Mouse (Mus musculus) forebrain, embryonic 15.5 days (tissue): Measurements from ENCODE around the gene Mtcl1. TPM values are rescaled to one million over a fixed set of nuclear protein-coding genes. Genes with fewer than 3 reads are reported as not detected.
A peak's percentile ranks its signal among the peaks of the same experiment; 100 is the strongest.

Experiments used
- ATAC-seq: fragments of 200-750 bp; cut with Nextera tagmentation; replicated peaks from 2 replicates; pipeline ENCODE4 v1.8.0; 2017; ENCODE audit warnings: mild to moderate bottlenecking, moderate TSS enrichment, moderate library complexity
- H3K27ac ChIP-seq: fragments of 300-500 bp; sonication (generic); replicated peaks from 2 replicates; pipeline ENCODE4 v1.5.1; 2015; ENCODE audit warnings: mild to moderate bottlenecking, inconsistent platforms
- H3K27me3 ChIP-seq: fragments of 300-500 bp; sonication (generic); 2 replicates; pipeline ENCODE4 v1.6.1; 2015; ENCODE audit warnings: inconsistent platforms
- H3K36me3 ChIP-seq: fragments of 300-500 bp; sonication (generic); 2 replicates; pipeline ENCODE4 v1.6.1; 2015; ENCODE audit warnings: mild to moderate bottlenecking, inconsistent platforms
- H3K4me1 ChIP-seq: fragments of 300-500 bp; sonication (generic); 2 replicates; pipeline ENCODE4 v1.6.1; 2015; ENCODE audit warnings: inconsistent platforms
- H3K4me2 ChIP-seq: fragments of 300-500 bp; sonication (generic); replicated peaks from 2 replicates; pipeline ENCODE4 v1.6.1; 2015; ENCODE audit warnings: mild to moderate bottlenecking, inconsistent platforms
- H3K4me3 ChIP-seq: fragments of 300-500 bp; sonication (generic); 2 replicates; pipeline ENCODE4 v1.5.1; 2015; ENCODE audit warnings: mild to moderate bottlenecking, inconsistent platforms
- H3K9ac ChIP-seq: fragments of 300-500 bp; sonication (generic); replicated peaks from 2 replicates; pipeline ENCODE4 v1.6.1; 2015; ENCODE audit warnings: mild to moderate bottlenecking, inconsistent platforms
- H3K9me3 ChIP-seq: fragments of 300-500 bp; sonication (generic); 2 replicates; pipeline ENCODE4 v1.6.1; 2016; ENCODE audit warnings: inconsistent platforms
- WGBS: fragments of 180-500 bp; shearing (Covaris S2); methylation state at CpG from one replicate; pipeline ENCODE4 v1.1.7; 2015; ENCODE audit warnings: mixed read lengths; 5-methylcytosine and 5-hydroxymethylcytosine counted together
- polyA plus RNA-seq: library from polyadenylated mRNA; unstranded; fragments of >200 nt; fragmentation: Nextera tagmentation; extraction: Ambion mirVana; gene quantifications from 2 replicates; pipeline ENCODE4 v1.2.1, GENCODE M21; 2015

Mtcl1 gene
- polyA plus RNA-seq, 1 experiment from 2014 or later = 35.5 TPM

GRCm38 (mm10) chr17:66350689-66351088 is 98.9 kb downstream of the Mtcl1 start:
- peak overlapping the region; percentile 6; the same call in 1 of the 2 replicates for H3K27ac ChIP-seq
- peaks cover 16% of the 10 kb centered on the region; the same call in 1 of the 2 replicates for H3K4me1 ChIP-seq
- ATAC-seq = no peak
- 87% methylated on average over 11 of the region's 11 CpGs for WGBS
- H3K4me3 ChIP-seq = no peak overlapping the region
- H3K9ac ChIP-seq = no peak overlapping the region
- H3K4me2 ChIP-seq = no peak overlapping the region
- H3K27me3 ChIP-seq = no peaks in the 10 kb centered on the region
- no peaks in the 10 kb centered on the region for H3K9me3 ChIP-seq
- peaks cover 24% of the 10 kb centered on the region for H3K36me3 ChIP-seq

GRCm38 (mm10) chr17:66350127-66350526 is 99.4 kb downstream of the Mtcl1 start:
- Histone ChIP-seq H3K36me3 (peaks cover 19% of the 10 kb centered on the region), H3K9me3 (no peaks in the 10 kb centered on the region)
- 72% methylated on average over 15 of the region's 15 CpGs for WGBS

GRCm38 (mm10) chr17:66346378-66346777 is 103.2 kb downstream of the Mtcl1 start:
- H3K27me3 ChIP-seq = no peaks in the 10 kb centered on the region
- no peak overlapping the region for H3K27ac ChIP-seq
- H3K4me2 ChIP-seq = no peak overlapping the region
- peaks cover 2% of the 10 kb centered on the region; the same call in 1 of the 2 replicates for H3K4me1 ChIP-seq
- WGBS = 82% methylated on average over 11 of the region's 11 CpGs
- no peak overlapping the region for H3K4me3 ChIP-seq
- H3K9me3 ChIP-seq = no peaks in the 10 kb centered on the region
- H3K9ac ChIP-seq = no peak overlapping the region
- ATAC-seq = no peak
- H3K36me3 ChIP-seq = peaks cover 31% of the 10 kb centered on the region

More at GRCm38 (mm10) chr17:66350127-66350526, 99.4 kb downstream of the Mtcl1 start:
- Histone ChIP-seq H3K4me3 (no peak overlapping the region), H3K4me2 (no peak overlapping the region), H3K27ac (peak overlapping the region; percentile 6; the same call in 1 of the 2 replicates), H3K4me1 (peaks cover 16% of the 10 kb centered on the region; the same call in 1 of the 2 replicates), H3K9ac (no peak overlapping the region), H3K27me3 (no peaks in the 10 kb centered on the region)
- ATAC-seq = no peak; the same call in 1 of the 2 replicates

- Histone ChIP-seq H3K9ac (no peak overlapping the region), H3K9me3 (no peaks in the 10 kb centered on the region), H3K4me1 (peaks cover 2% of the 10 kb centered on the region; the same call in 1 of the 2 replicates), H3K36me3 (peaks cover 35% of the 10 kb centered on the region), H3K27ac (no peak overlapping the region), H3K27me3 (no peaks in the 10 kb centered on the region), H3K4me3 (no peak overlapping the region), H3K4me2 (no peak overlapping the region)
- 53% methylated on average over 15 of the region's 15 CpGs for WGBS
- no peak for ATAC-seq
Measured at GRCm38 (mm10) chr17:66345680-66346079, 103.9 kb downstream of the Mtcl1 start.

GRCm38 (mm10) chr17:66342932-66343331 is 106.6 kb downstream of the Mtcl1 start:
- Histone ChIP-seq H3K9me3 (no peaks in the 10 kb centered on the region), H3K4me3 (no peak overlapping the region), H3K9ac (no peak overlapping the region), H3K27ac (no peak overlapping the region), H3K36me3 (peaks cover 35% of the 10 kb centered on the region), H3K27me3 (no peaks in the 10 kb centered on the region), H3K4me1 (peaks cover 2% of the 10 kb centered on the region; the same call in 1 of the 2 replicates), H3K4me2 (no peak overlapping the region)
- ATAC-seq = no peak
- WGBS = 93% methylated on average over 18 of the region's 18 CpGs

- Histone ChIP-seq H3K9ac (no peak overlapping the region), H3K27ac (no peak overlapping the region), H3K9me3 (no peaks in the 10 kb centered on the region), H3K36me3 (peaks cover 34% of the 10 kb centered on the region), H3K27me3 (no peaks in the 10 kb centered on the region), H3K4me3 (no peak overlapping the region), H3K4me1 (peaks cover 2% of the 10 kb centered on the region; the same call in 1 of the 2 replicates), H3K4me2 (no peak overlapping the region)
- no peak for ATAC-seq
- WGBS = 88% methylated on average over 6 of the region's 6 CpGs
Measured at GRCm38 (mm10) chr17:66341670-66342069, 107.9 kb downstream of the Mtcl1 start.

- Histone ChIP-seq H3K27me3 (no peaks in the 10 kb centered on the region), H3K4me2 (no peak overlapping the region), H3K9me3 (no peaks in the 10 kb centered on the region), H3K36me3 (peaks cover 40% of the 10 kb centered on the region), H3K27ac (no peak overlapping the region), H3K4me3 (no peak overlapping the region), H3K9ac (no peak overlapping the region), H3K4me1 (peaks cover under 1% of the 10 kb centered on the region; the same call in 1 of the 2 replicates)
- ATAC-seq = no peak
- WGBS = 78% methylated on average over 12 of the region's 12 CpGs
Measured at GRCm38 (mm10) chr17:66340798-66341197, 108.8 kb downstream of the Mtcl1 start.

GRCm38 (mm10) chr17:66337929-66338328 is 111.6 kb downstream of the Mtcl1 start:
- H3K36me3 ChIP-seq = peaks cover 26% of the 10 kb centered on the region
- H3K4me1 ChIP-seq = no peaks in the 10 kb centered on the region; the same call in 1 of the 2 replicates
- H3K4me2 ChIP-seq = no peak overlapping the region
- WGBS = 90% methylated on average over 13 of the region's 13 CpGs
- no peak for ATAC-seq
- H3K27ac ChIP-seq = no peak overlapping the region
- no peak overlapping the region for H3K4me3 ChIP-seq
- no peaks in the 10 kb centered on the region for H3K9me3 ChIP-seq
- no peak overlapping the region for H3K9ac ChIP-seq
- H3K27me3 ChIP-seq = no peaks in the 10 kb centered on the region

- no peak for ATAC-seq
Measured at GRCm38 (mm10) chr17:66335568-66335967, 114.0 kb downstream of the Mtcl1 start.

GRCm38 (mm10) chr17:66334894-66335293 is 114.7 kb downstream of the Mtcl1 start:
- ATAC-seq = no peak
- no peaks in the 10 kb centered on the region for H3K27me3 ChIP-seq
- no peak overlapping the region for H3K27ac ChIP-seq
- H3K4me1 ChIP-seq = no peaks in the 10 kb centered on the region; the same call in 1 of the 2 replicates
- 71% methylated on average over 4 of the region's 4 CpGs for WGBS
- no peaks in the 10 kb centered on the region for H3K9me3 ChIP-seq
- H3K4me3 ChIP-seq = no peak overlapping the region
- peaks cover 14% of the 10 kb centered on the region for H3K36me3 ChIP-seq
- no peak overlapping the region for H3K4me2 ChIP-seq
- no peak overlapping the region for H3K9ac ChIP-seq

More at GRCm38 (mm10) chr17:66335568-66335967, 114.0 kb downstream of the Mtcl1 start:
- Histone ChIP-seq H3K4me3 (no peak overlapping the region), H3K9ac (no peak overlapping the region), H3K27me3 (no peaks in the 10 kb centered on the region), H3K27ac (no peak overlapping the region), H3K9me3 (no peaks in the 10 kb centered on the region), H3K4me2 (no peak overlapping the region), H3K36me3 (peaks cover 16% of the 10 kb centered on the region), H3K4me1 (no peaks in the 10 kb centered on the region; the same call in 1 of the 2 replicates)
- WGBS = 90% methylated on average over 10 of the region's 10 CpGs

- Histone ChIP-seq H3K27ac (no peak overlapping the region), H3K27me3 (no peaks in the 10 kb centered on the region), H3K4me1 (no peaks in the 10 kb centered on the region; the same call in 1 of the 2 replicates), H3K9ac (no peak overlapping the region), H3K4me2 (no peak overlapping the region), H3K4me3 (no peak overlapping the region), H3K9me3 (no peaks in the 10 kb centered on the region), H3K36me3 (peaks cover 1% of the 10 kb centered on the region; the same call in 1 of the 2 replicates)
- 46% methylated on average over 6 of the region's 6 CpGs for WGBS
- ATAC-seq = no peak
Measured at GRCm38 (mm10) chr17:66331207-66331606, 118.3 kb downstream of the Mtcl1 start.

GRCm38 (mm10) chr17:66326552-66327045 is 123.0 kb downstream of the Mtcl1 start:
- Histone ChIP-seq H3K4me1 (peaks cover 8% of the 10 kb centered on the region), H3K4me3 (no peak overlapping the region), H3K27ac (no peak overlapping the region), H3K4me2 (no peak overlapping the region), H3K9me3 (no peaks in the 10 kb centered on the region), H3K9ac (no peak overlapping the region), H3K36me3 (no peaks in the 10 kb centered on the region), H3K27me3 (no peaks in the 10 kb centered on the region)
- no peak for ATAC-seq
- WGBS = 91% methylated on average over 5 of the region's 5 CpGs

- H3K27ac ChIP-seq = peak overlapping the region; percentile 69; the same call in 1 of the 2 replicates
- 85% methylated on average over 4 of the region's 4 CpGs for WGBS
- no peak for ATAC-seq
Measured at GRCm38 (mm10) chr17:66326204-66326545, 123.4 kb downstream of the Mtcl1 start.

More at GRCm38 (mm10) chr17:66326204-66326545, 123.4 kb downstream of the Mtcl1 start:
- Histone ChIP-seq H3K4me1 (peaks cover 8% of the 10 kb centered on the region), H3K9ac (no peak overlapping the region), H3K27me3 (no peaks in the 10 kb centered on the region), H3K4me3 (no peak overlapping the region), H3K4me2 (no peak overlapping the region), H3K36me3 (no peaks in the 10 kb centered on the region), H3K9me3 (no peaks in the 10 kb centered on the region)
